Mouse (Mus musculus) neural tube, embryonic 12.5 days (tissue): ENCODE measurements around the gene Abcc12. TPM values are rescaled to one million over a fixed set of nuclear protein-coding genes. Genes with fewer than 3 reads are reported as not detected.

ENCODE experiments used
- ATAC-seq: fragments of 200-750 bp; cut with Nextera tagmentation; 2 replicates; pipeline ENCODE4 v1.8.0; 2017; ENCODE audit warnings: low read depth, mild to moderate bottlenecking, moderate TSS enrichment, moderate library complexity; ENCODE audit not compliant: low FRiP score
- H3K27ac ChIP-seq: fragments of 300-500 bp; sonication (generic); 2 replicates; pipeline ENCODE4 v1.5.1; 2016
- H3K27me3 ChIP-seq: fragments of 300-500 bp; sonication (generic); replicated peaks from 2 replicates; pipeline ENCODE4 v1.6.1; 2016; ENCODE audit warnings: mild to moderate bottlenecking
- H3K36me3 ChIP-seq: fragments of 300-500 bp; sonication (generic); 2 replicates; pipeline ENCODE4 v1.6.1; 2016; ENCODE audit warnings: mild to moderate bottlenecking
- H3K4me1 ChIP-seq: fragments of 300-500 bp; sonication (generic); 2 replicates; pipeline ENCODE4 v1.6.1; 2016
- H3K4me2 ChIP-seq: fragments of 300-500 bp; sonication (generic); replicated peaks from 2 replicates; pipeline ENCODE4 v1.6.1; 2016; ENCODE audit warnings: mild to moderate bottlenecking
- H3K4me3 ChIP-seq: fragments of 300-500 bp; sonication (generic); 2 replicates; pipeline ENCODE4 v1.5.1; 2016
- H3K9ac ChIP-seq: fragments of 300-500 bp; sonication (generic); 2 replicates; pipeline ENCODE4 v1.6.1; 2016; ENCODE audit warnings: mild to moderate bottlenecking
- H3K9me3 ChIP-seq: fragments of 300-500 bp; sonication (generic); 2 replicates; pipeline ENCODE4 v1.6.1; 2016; ENCODE audit warnings: mild to moderate bottlenecking
- WGBS: fragments of 180-500 bp; shearing (Covaris S2); methylation state at CpG from one replicate; pipeline ENCODE4 v1.1.7; 2016; 5-methylcytosine and 5-hydroxymethylcytosine counted together
- polyA plus RNA-seq: library from polyadenylated mRNA; unstranded; fragments of >200 nt; fragmentation: Nextera tagmentation; extraction: Ambion mirVana; gene quantifications from 2 replicates; pipeline ENCODE4 v1.2.1, GENCODE M21; 2016

The Abcc12 gene
- not detected in 2 replicates for polyA plus RNA-seq

- Histone ChIP-seq H3K4me1 (no peaks in the 10 kb centered on the region), H3K4me2 (no peak within 1 kb of the TSS), H3K27ac (no peak within 1 kb of the TSS), H3K36me3 (no peaks in the 10 kb centered on the region), H3K27me3 (no peaks in the 10 kb centered on the region), H3K9me3 (no peaks in the 10 kb centered on the region), H3K4me3 (no peak within 1 kb of the TSS), H3K9ac (no peak within 1 kb of the TSS)
- no peak for ATAC-seq
These were observed at the start of gene Abcc12 for GRCm38 (mm10) chr8:86580458-86580857. Abcc12 (minus strand) TSS chr8:86580686.

DNA sequence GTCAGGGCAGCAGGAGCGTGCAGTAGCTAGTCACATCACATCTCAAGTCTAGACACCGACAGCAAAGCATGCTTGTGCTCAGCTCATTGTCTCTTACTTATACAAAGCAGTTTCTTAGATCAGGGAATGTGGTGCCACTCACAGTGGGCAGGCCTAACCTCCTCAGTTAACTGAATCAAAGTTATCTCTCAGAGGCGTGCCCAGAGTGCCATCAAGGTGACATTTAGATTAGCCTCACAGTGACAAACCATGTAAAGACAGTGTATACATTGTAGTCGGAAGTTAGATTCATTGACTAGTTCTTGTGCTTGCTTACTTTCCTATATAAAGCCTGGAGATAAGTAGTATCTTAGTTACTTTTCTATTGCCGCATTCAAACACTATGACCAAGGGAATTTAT is 49.7 kb upstream of the Abcc12 start:
- Histone ChIP-seq H3K9me3 (no peaks in the 10 kb centered on the region), H3K4me1 (peaks cover 2% of the 10 kb centered on the region), H3K4me2 (no peak overlapping the region), H3K36me3 (peaks cover 17% of the 10 kb centered on the region), H3K4me3 (no peak overlapping the region), H3K27ac (no peak overlapping the region), H3K27me3 (no peaks in the 10 kb centered on the region), H3K9ac (no peak overlapping the region)
- ATAC-seq, result no peak
- 91% methylated on average over 5 of the region's 5 CpGs for WGBS

GRCm38 (mm10) chr8:86624915-86625314 is 44.4 kb upstream of the Abcc12 start:
- ATAC-seq, result no peak
- Histone ChIP-seq H3K9ac (peak overlapping the region; percentile 77; the same call in 1 of the 2 replicates), H3K27ac (no peak overlapping the region), H3K9me3 (no peaks in the 10 kb centered on the region), H3K4me2 (peak overlapping the region; percentile 87), H3K27me3 (no peaks in the 10 kb centered on the region), H3K4me1 (peaks cover 8% of the 10 kb centered on the region), H3K4me3 (peak overlapping the region; percentile 74), H3K36me3 (no peaks in the 10 kb centered on the region)
- WGBS, result 58% methylated on average over 7 of the region's 7 CpGs

- Histone ChIP-seq H3K9me3 (no peaks in the 10 kb centered on the region), H3K27me3 (no peaks in the 10 kb centered on the region), H3K4me1 (peaks cover 8% of the 10 kb centered on the region), H3K36me3 (no peaks in the 10 kb centered on the region), H3K9ac (peak within 1 kb of the TSS; percentile 77), H3K4me3 (peak within 1 kb of the TSS; percentile 74), H3K27ac (no peak within 1 kb of the TSS; the same call in 1 of the 2 replicates), H3K4me2 (peak within 1 kb of the TSS; percentile 87)
- WGBS, result under 1% methylated on average over 62 of the region's 62 CpGs
- ATAC-seq, result peak; percentile 99
These were observed 43.6 kb upstream of the Abcc12 start, which contains the start of gene Lonp2 for GRCm38 (mm10) chr8:86623911-86624731. Lonp2 (plus strand) TSS chr8:86624043.

DNA sequence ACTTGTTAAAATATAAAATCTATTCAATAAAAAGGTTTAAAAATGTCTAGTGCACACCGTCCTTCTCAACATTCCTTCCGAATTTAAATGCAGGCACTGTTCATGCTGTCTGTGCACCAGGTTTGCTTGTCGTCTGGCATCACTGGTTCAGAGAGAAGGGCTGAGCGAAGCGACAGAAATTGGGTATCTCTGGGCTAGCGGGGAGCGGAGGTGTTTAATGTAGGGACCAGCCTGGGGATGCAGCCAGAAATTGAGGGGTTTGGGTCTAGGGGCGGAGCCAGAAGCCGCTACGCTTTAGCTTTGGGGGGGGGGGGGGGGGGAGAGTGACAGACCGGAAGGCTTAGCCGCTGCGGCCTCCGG is 43.0 kb upstream of the Abcc12 start:
- peak overlapping the region; percentile 77 for H3K9ac ChIP-seq
- no peaks in the 10 kb centered on the region for H3K9me3 ChIP-seq
- no peaks in the 10 kb centered on the region for H3K27me3 ChIP-seq
- H3K36me3 ChIP-seq, result no peaks in the 10 kb centered on the region
- 3% methylated on average over 14 of the region's 14 CpGs for WGBS
- ATAC-seq, result no peak
- no peak overlapping the region; the same call in 1 of the 2 replicates for H3K27ac ChIP-seq
- H3K4me1 ChIP-seq, result peaks cover 8% of the 10 kb centered on the region
- peak overlapping the region; percentile 87 for H3K4me2 ChIP-seq
- peak overlapping the region; percentile 74 for H3K4me3 ChIP-seq

DNA sequence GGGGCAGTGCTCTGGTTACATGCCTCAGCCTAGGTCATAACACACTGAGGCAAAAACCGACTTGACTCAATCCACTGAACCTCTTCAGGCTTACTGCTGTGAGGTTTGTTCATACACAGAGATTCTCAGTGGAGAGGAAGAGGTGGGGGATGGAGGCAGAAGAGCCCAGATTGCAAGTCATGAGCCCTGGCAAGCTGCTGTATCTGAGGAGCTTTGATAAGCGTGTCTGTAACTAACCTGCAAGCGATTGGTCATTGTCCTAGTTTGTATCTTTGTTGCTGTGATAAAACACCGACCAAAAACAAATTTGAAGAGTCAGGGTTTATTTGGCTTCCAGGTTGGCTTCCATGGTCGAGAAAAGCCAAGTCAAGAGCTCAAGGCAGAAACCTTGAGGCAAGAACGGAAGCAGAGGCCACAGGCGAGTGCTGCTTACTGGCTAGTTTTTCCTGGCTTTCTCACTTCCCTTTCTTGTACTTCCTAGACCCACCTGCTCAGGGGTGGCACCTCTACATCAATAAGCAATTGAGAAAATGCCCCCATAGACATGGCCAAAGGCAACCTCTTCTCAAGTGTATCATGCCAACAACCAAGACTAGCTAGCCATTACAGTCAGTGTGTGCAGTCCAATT is 37.4 kb upstream of the Abcc12 start:
- 74% methylated on average over 7 of the region's 7 CpGs for WGBS
- Histone ChIP-seq H3K4me1 (no peaks in the 10 kb centered on the region), H3K9ac (no peak overlapping the region), H3K27ac (no peak overlapping the region), H3K4me2 (no peak overlapping the region), H3K4me3 (no peak overlapping the region), H3K36me3 (no peaks in the 10 kb centered on the region), H3K9me3 (no peaks in the 10 kb centered on the region), H3K27me3 (no peaks in the 10 kb centered on the region)
- no peak for ATAC-seq

DNA sequence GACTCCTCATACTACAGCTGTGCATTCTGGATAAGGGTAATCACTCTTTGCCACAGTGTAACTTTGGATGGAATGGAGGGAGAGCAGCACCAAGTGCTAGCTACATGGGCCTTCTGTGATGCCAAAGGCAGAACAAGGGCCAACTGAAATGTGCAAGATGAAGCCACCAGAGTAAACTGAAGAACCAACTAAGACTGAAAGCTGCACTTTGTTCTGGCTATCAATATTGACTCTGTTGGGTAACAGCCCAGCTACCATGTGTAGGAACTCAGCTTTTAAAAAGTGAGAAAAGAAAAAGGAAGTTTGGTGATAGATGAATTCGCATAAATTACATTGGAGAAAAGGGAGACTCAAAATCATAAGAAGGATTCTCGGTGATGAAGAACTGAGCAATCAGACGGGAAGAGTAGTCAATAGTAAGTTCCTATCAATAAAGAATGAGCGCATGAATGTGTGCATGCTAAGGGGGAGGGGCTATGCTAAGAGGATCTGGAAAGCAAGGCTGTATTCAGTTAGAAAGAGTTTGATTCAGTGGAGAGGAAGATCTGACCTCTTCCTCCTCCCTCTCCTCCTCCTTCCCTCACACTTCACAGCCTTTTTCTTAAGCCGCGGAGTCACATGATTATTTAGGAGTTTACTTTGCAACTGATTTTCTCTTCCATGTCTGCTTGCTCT is 34.7 kb upstream of the Abcc12 start:
- no peaks in the 10 kb centered on the region for H3K36me3 ChIP-seq
- no peak for ATAC-seq
- whole genome bisulfite sequencing, result 89% methylated on average over 6 of the region's 6 CpGs

DNA sequence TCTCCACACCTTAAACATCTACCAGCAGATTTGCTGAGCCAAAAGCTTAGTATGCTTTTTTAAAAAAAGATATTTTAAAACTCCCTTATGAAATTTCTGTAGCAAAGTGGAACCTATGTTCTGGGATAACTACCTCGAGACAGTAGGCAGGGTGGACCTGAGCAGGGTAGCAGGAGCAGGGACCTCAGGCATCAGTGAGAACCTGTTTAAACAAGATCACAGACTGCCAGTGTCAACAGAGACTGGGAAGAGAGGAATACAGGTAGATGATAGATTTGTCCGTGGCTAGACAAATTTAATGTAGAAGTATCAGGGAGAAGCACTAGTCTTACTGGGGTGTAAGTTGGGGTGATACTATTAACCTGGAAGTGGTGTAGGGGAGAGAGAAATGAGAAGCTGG is 33.3 kb upstream of the Abcc12 start:
- Histone ChIP-seq H3K9me3 (no peaks in the 10 kb centered on the region), H3K36me3 (no peaks in the 10 kb centered on the region), H3K4me2 (no peak overlapping the region), H3K27me3 (no peaks in the 10 kb centered on the region), H3K4me3 (no peak overlapping the region), H3K27ac (no peak overlapping the region), H3K9ac (no peak overlapping the region), H3K4me1 (no peaks in the 10 kb centered on the region)
- no peak for ATAC-seq
- 89% methylated on average over 2 of the region's 2 CpGs for WGBS

More for the DNA sequence above, 34.7 kb upstream of the Abcc12 start:
- Histone ChIP-seq H3K4me1 (no peaks in the 10 kb centered on the region), H3K9me3 (no peaks in the 10 kb centered on the region), H3K9ac (no peak overlapping the region), H3K4me2 (no peak overlapping the region), H3K4me3 (no peak overlapping the region), H3K27ac (no peak overlapping the region), H3K27me3 (no peaks in the 10 kb centered on the region)

DNA sequence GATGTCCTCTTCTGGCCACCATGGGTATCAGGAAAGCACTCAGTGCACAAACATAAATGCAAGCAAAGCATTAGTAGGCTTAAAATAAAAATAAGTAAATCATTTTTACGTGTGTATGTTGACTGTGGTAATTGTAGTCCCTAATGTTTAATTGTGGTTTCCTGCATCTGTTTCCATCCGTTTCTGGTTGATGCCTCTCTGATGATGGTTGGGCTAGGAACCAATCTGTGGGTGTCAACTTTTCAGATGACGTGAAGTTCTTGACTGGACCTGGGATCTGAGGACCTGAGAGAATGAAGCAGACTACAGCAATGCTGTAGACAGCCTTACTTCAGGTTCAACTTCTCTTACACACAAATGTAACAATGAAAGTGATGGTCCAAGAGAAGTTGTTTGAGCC is 24.2 kb upstream of the Abcc12 start:
- Histone ChIP-seq H3K9me3 (no peaks in the 10 kb centered on the region), H3K4me1 (no peaks in the 10 kb centered on the region), H3K4me3 (no peak overlapping the region), H3K27me3 (no peaks in the 10 kb centered on the region), H3K9ac (no peak overlapping the region), H3K27ac (no peak overlapping the region), H3K36me3 (no peaks in the 10 kb centered on the region), H3K4me2 (no peak overlapping the region)
- 87% methylated on average over 3 of the region's 3 CpGs for WGBS
- no peak for ATAC-seq

DNA sequence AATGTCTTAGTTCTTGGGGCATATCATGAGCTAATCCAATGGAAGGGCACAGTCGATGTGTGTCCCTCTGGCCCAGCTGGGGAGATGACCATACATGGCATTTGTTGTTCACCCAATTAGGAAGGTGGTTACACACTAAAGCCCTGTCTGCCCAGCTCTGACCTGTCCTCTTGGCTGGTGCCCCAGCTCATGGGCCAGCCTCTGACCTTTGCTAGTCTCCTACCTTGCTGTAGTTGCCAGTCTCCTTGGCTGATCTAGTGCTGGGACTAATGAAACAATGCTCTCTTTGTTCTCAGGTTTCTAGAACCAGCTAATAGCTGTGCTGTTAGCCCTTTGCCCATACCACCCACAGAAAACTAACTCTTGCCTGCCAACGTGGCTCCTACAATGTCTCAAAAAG is 22.7 kb upstream of the Abcc12 start:
- WGBS, result 65% methylated on average over 2 of the region's 2 CpGs
- no peak for ATAC-seq

GRCm38 (mm10) chr8:86600311-86600710 is 19.8 kb upstream of the Abcc12 start:
- Histone ChIP-seq H3K9ac (no peak overlapping the region), H3K27me3 (no peaks in the 10 kb centered on the region; the same call in 1 of the 2 replicates), H3K36me3 (no peaks in the 10 kb centered on the region), H3K27ac (no peak overlapping the region), H3K9me3 (no peaks in the 10 kb centered on the region), H3K4me1 (no peaks in the 10 kb centered on the region), H3K4me3 (no peak overlapping the region), H3K4me2 (no peak overlapping the region)
- no peak for ATAC-seq
- WGBS, result 84% methylated on average over 3 of the region's 3 CpGs

More for the DNA sequence above, 22.7 kb upstream of the Abcc12 start:
- H3K9me3 ChIP-seq, result no peaks in the 10 kb centered on the region
- H3K27ac ChIP-seq, result no peak overlapping the region
- no peak overlapping the region for H3K4me3 ChIP-seq
- H3K9ac ChIP-seq, result no peak overlapping the region
- H3K4me1 ChIP-seq, result no peaks in the 10 kb centered on the region
- H3K36me3 ChIP-seq, result no peaks in the 10 kb centered on the region
- no peak overlapping the region for H3K4me2 ChIP-seq
- H3K27me3 ChIP-seq, result no peaks in the 10 kb centered on the region

GRCm38 (mm10) chr8:86599299-86599698 is 18.8 kb upstream of the Abcc12 start:
- Histone ChIP-seq H3K27me3 (no peaks in the 10 kb centered on the region; the same call in 1 of the 2 replicates), H3K4me3 (no peak overlapping the region), H3K9ac (no peak overlapping the region), H3K9me3 (no peaks in the 10 kb centered on the region), H3K4me2 (no peak overlapping the region), H3K4me1 (no peaks in the 10 kb centered on the region), H3K36me3 (no peaks in the 10 kb centered on the region), H3K27ac (no peak overlapping the region)
- 91% methylated on average over 6 of the region's 6 CpGs for WGBS
- no peak for ATAC-seq
